Mouse (Mus musculus) kidney, adult 2 months (tissue): Measurements from ENCODE around the gene Ski. TPM values are rescaled to one million over a fixed set of nuclear protein-coding genes. Genes with fewer than 3 reads are reported as not detected.

Experiments used
- DNase-seq: peaks from one replicate; pipeline ENCODE4 v3.0.0; 2021
- H3K27ac ChIP-seq: fragments of 200-500 bp; 2 replicates; pipeline ENCODE4 v1.5.1; 2012; ENCODE audit warnings: low read depth, low read length, control low read depth, inconsistent platforms; ENCODE audit not compliant: insufficient read depth
- H3K27me3 ChIP-seq: fragments of 200-500 bp; replicated peaks from 2 replicates; pipeline ENCODE4 v1.6.1; 2012; ENCODE audit warnings: mild to moderate bottlenecking, moderate library complexity, low read length, inconsistent platforms; ENCODE audit not compliant: control insufficient read depth, insufficient read depth
- H3K36me3 ChIP-seq: fragments of 200-500 bp; 2 replicates; pipeline ENCODE4 v1.6.1; 2012; ENCODE audit warnings: mild to moderate bottlenecking, moderate library complexity, low read length, inconsistent platforms; ENCODE audit not compliant: control insufficient read depth, insufficient read depth
- H3K4me1 ChIP-seq: fragments of 200-500 bp; 2 replicates; pipeline ENCODE4 v1.6.1; 2011; ENCODE audit warnings: low read length; ENCODE audit not compliant: control insufficient read depth, insufficient read depth
- H3K4me3 ChIP-seq: fragments of 200-500 bp; 2 replicates; pipeline ENCODE4 v1.5.1; 2011; ENCODE audit warnings: mild to moderate bottlenecking, low read depth, low read length, control low read depth; ENCODE audit not compliant: insufficient read depth
- CTCF ChIP-seq: fragments of 200-500 bp; conservative IDR thresholded peaks from 2 replicates; pipeline ENCODE4 v1.5.1; 2011; ENCODE audit warnings: low read depth, mild to moderate bottlenecking, control low read depth, low read length, moderate library complexity, mixed read lengths; ENCODE audit not compliant: insufficient read depth, insufficient read length
- POLR2A ChIP-seq: fragments of 200-500 bp; IDR thresholded peaks from one replicate; pipeline ENCODE4 v1.6.1; 2011; ENCODE audit warnings: low read depth, low read length, control low read depth
- WGBS: fragments of 180-500 bp; shearing (Covaris S2); methylation state at CpG from one replicate; pipeline ENCODE4 v1.1.7; 2018; 5-methylcytosine and 5-hydroxymethylcytosine counted together
- polyA plus RNA-seq: library from polyadenylated mRNA; depleted of rRNA; stranded (reverse); fragments of >200 nt; gene quantifications from 2 replicates; pipeline ENCODE4 v1.2.3, GENCODE M21; 2012

Ski gene
- polyA plus RNA-seq, 1 experiment = 40.4 TPM

DNA sequence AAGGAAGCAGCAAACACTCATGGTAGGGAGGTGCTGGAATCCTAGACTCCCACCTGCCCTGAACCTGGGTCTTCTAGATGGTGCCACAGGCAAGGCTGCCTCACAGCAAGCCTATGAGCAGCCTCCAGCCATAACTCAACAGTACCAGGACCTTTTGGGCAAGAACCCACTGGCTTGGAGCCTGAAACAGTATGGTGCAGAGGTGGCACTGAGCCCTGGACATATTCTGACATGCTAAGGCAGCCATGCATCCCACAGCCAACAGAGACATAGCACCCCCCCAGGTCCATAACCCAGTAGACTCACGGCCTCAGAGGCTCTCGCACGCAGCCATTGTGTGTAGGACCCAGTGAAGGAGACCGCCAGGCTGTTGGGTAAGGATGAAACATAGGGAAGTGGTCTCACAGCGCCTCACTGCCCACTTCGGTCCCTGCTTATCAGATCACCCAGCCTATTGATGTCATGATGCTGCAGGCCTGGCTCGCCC is 87.7 kb downstream of the Ski start:
- H3K27ac ChIP-seq = no peak overlapping the region
- H3K4me3 ChIP-seq = no peak overlapping the region
- DNase-seq = no peak
- H3K27me3 ChIP-seq = no peaks in the 10 kb centered on the region
- TF ChIP-seq POLR2A (no peak), CTCF (no peak)
- 96% methylated on average over 7 of the region's 7 CpGs for WGBS
- H3K36me3 ChIP-seq = no peaks in the 10 kb centered on the region
- H3K4me1 ChIP-seq = peaks cover 41% of the 10 kb centered on the region

DNA sequence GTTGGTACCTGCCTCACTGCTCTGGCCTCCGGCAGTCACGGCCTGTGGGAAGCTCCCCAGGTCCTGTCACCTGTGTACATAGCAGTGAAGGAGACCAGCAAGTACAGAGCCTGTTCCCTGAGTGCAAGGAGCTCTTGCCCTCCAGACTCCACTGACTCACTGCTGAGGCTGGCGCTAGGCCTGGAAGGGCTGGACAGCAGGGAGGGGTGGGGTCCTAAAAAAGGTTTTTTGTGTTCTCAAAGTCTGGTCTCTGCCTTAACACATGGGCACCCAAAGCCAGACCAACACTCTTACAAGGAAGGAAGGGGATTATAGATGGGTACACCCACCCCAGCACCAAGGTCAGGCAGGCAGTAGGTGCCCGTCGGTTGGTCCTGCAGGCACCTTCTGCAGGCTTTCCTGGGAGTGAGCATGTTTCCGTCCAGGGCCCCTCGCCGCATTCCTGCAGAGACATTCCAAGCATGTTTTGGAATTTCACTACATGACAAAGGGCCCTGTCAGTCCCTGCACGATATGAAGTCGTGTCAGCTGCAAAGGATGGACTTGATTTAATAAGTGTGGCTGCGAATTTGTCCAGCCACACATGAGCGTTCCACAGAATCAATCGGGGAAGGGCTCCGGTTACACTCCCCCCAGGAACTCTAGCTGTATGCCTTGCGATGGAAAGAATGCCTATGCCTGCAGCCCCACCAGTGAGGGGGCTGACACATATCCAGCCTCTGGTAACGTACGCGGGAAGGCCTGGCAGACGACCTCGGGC is 88.6 kb downstream of the Ski start:
- H3K4me3 ChIP-seq = no peak overlapping the region
- no peaks in the 10 kb centered on the region for H3K36me3 ChIP-seq
- 0 out of 2 replicates have a peak overlapping the region, but pooled peaks have one; percentile 45 for H3K27ac ChIP-seq
- TF ChIP-seq CTCF = no peak
- no peak for TF ChIP-seq POLR2A
- no peaks in the 10 kb centered on the region for H3K27me3 ChIP-seq
- 49% methylated on average over 20 of the region's 20 CpGs for WGBS
- peak; percentile 50 for DNase-seq
- peaks cover 34% of the 10 kb centered on the region for H3K4me1 ChIP-seq

DNA sequence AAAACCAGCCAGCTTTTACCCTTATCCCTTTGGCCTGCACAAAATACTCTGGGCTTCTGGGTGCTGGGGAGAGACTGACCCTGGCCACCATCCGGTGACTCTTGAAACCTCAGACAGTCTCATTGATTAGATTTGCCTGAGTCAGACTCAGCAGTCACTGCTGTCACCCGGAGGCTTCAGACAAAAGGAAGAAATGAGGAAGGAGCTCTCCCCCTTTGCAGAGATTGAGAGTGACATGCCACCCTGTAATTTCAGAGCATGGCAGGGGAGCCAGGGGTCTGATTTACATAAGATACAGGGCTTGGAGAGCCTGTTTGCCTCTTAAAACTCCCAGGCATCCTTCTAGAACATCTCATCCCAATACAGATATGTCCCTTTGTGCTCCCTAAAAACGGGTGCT is 89.2 kb downstream of the Ski start:
- Histone ChIP-seq H3K27me3 (no peaks in the 10 kb centered on the region), H3K4me1 (peaks cover 29% of the 10 kb centered on the region), H3K36me3 (no peaks in the 10 kb centered on the region), H3K27ac (no peak overlapping the region), H3K4me3 (no peak overlapping the region)
- WGBS = 60% methylated on average over 3 of the region's 3 CpGs
- DNase-seq = no peak
- TF ChIP-seq POLR2A = no peak

DNA sequence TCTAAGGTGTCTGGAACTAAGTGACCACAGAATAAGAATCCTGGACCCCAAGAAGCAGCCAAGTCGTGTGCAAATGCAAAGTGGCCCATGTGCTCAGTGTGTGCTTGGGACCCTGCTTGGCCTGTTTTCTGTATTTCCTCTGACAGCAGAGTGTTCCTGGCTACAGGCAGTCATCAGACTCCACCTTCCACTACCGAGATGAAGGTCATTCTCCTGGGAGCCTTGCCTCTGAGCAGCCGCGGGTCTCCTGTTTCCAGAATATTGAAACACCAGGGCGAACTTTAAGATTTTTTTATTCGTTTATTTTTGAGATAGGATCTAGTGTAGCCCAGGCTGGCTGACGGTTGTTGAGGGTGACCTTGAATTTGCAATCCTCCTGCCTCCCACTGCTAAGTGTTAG is 91.8 kb downstream of the Ski start:
- peaks cover 14% of the 10 kb centered on the region for H3K4me1 ChIP-seq
- H3K36me3 ChIP-seq = no peaks in the 10 kb centered on the region
- no peak for DNase-seq
- no peak overlapping the region for H3K27ac ChIP-seq
- TF ChIP-seq CTCF (no peak), POLR2A (no peak)
- H3K27me3 ChIP-seq = no peaks in the 10 kb centered on the region
- H3K4me3 ChIP-seq = no peak overlapping the region
- 64% methylated on average over 7 of the region's 7 CpGs for WGBS

DNA sequence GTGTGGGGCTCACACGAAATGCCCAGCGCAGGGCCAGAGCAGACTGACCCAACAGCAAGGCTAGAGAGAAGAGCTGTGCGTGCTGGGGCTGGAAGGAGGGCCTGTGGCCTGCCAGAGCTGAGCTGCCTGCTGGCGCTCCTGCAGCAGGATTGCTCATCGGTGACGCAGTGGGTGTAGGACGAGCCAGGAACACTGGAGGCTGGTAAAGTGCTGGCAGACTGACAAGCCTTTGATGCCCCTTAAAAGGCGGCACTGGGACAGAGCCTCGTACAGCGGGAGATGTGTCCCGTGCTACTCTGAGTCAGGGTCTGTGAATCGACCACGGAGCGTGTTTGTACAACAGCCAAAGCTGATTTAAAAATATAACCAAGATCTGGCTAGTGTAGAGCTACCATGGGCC is 92.4 kb downstream of the Ski start:
- Histone ChIP-seq H3K4me1 (peaks cover 14% of the 10 kb centered on the region), H3K27ac (no peak overlapping the region), H3K36me3 (no peaks in the 10 kb centered on the region), H3K27me3 (no peaks in the 10 kb centered on the region), H3K4me3 (no peak overlapping the region)
- WGBS = 68% methylated on average over 14 of the region's 14 CpGs
- no peak for DNase-seq
- TF ChIP-seq CTCF (no peak), POLR2A (no peak)

DNA sequence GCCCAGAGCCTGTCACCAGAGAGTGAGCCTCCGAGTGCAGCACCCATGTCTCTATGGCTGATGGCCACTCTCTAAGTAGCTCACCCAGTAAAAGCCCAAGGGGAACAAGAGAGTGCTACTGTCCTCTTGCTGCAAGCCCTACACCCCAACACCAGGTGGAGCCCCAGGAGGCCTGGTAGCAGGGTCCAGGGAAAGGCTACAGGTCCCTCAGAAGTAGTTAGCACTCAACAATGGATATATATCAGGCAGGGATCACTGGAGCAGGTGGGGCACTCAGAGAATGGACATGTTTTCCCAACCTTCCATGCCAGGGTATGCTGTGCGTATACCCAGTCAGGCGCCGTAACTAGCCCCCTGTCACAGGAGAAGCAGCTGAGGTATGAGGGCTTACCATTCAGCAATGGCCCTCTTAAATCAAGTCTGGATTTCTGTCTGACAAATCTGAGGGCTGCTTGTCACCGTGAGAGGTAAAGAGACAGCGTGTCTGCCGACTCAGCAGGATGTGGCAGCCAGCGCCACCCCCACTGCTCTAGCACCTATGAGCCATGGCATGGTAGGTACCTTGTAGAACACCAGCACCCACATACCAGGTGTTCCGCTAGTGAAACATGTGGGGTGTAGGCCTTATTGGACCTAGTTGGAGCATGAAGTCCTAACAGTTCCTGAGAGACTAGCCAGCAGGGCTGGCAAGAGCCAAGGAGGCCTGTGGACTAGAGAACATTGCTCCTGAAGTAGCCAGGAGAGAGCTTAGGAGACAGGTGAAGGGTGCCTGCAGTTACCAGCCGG is 93.1 kb downstream of the Ski start:
- no peaks in the 10 kb centered on the region for H3K36me3 ChIP-seq
- peak; percentile 74 for DNase-seq
- H3K4me1 ChIP-seq = peaks cover 14% of the 10 kb centered on the region
- 92% methylated on average over 10 of the region's 10 CpGs for WGBS
- H3K27ac ChIP-seq = no peak overlapping the region
- no peaks in the 10 kb centered on the region for H3K27me3 ChIP-seq
- no peak overlapping the region for H3K4me3 ChIP-seq
- peak; percentile 75 for TF ChIP-seq CTCF
- TF ChIP-seq POLR2A = no peak

DNA sequence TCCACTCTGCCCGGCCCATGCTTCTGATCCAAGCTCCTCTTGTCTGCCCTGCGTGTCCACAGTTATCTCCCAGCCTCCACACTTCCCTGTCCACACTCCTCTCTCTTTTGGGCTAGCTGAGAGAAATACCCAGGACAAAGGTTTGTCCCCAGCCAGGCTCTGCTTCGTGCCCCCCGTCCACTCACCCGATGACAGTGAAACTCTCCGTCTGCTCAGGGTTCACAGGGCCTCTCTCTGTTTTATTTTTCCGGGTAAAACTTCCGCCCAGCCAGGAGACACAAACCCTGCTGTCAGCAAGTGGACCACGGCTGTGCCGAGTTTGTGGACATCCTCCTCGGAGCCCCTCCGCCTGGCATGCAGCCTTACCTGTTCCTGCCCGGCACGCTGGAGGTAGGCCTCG is 94.0 kb downstream of the Ski start:
- Histone ChIP-seq H3K4me1 (peaks cover 5% of the 10 kb centered on the region; the same call in 1 of the 2 replicates), H3K27me3 (no peaks in the 10 kb centered on the region), H3K4me3 (no peak overlapping the region), H3K36me3 (no peaks in the 10 kb centered on the region), H3K27ac (no peak overlapping the region)
- no peak for DNase-seq
- WGBS = 92% methylated on average over 15 of the region's 15 CpGs
- TF ChIP-seq POLR2A (no peak), CTCF (no peak)
